Mouse (Mus musculus) hindbrain, embryonic 10.5 days (tissue): ENCODE results near the gene Trmt1l. TPM values are rescaled to one million over a fixed set of nuclear protein-coding genes. Genes with fewer than 3 reads are reported as not detected.

Source experiments
- DNase-seq: peaks from one replicate; pipeline ENCODE4 v3.0.0-alpha.2; 2017; ENCODE audit warnings: low spot score
- H3K27ac ChIP-seq: fragments of 300-500 bp; sonication (generic); 2 replicates; pipeline ENCODE4 v1.5.1; 2016; ENCODE audit warnings: mild to moderate bottlenecking, moderate library complexity
- H3K27me3 ChIP-seq: fragments of 300-500 bp; sonication (generic); 2 replicates; pipeline ENCODE4 v1.6.1; 2016; ENCODE audit warnings: mild to moderate bottlenecking; ENCODE audit not compliant: poor library complexity, insufficient read depth, severe bottlenecking
- H3K36me3 ChIP-seq: fragments of 300-500 bp; sonication (generic); 2 replicates; pipeline ENCODE4 v1.6.1; 2016; ENCODE audit warnings: mild to moderate bottlenecking, moderate library complexity
- H3K4me1 ChIP-seq: fragments of 300-500 bp; sonication (generic); replicated peaks from 2 replicates; pipeline ENCODE4 v1.6.1; 2016; ENCODE audit warnings: mild to moderate bottlenecking
- H3K4me3 ChIP-seq: fragments of 300-500 bp; sonication (generic); 2 replicates; pipeline ENCODE4 v1.5.1; 2016; ENCODE audit warnings: mild to moderate bottlenecking, moderate library complexity
- H3K9me3 ChIP-seq: fragments of 300-500 bp; sonication (generic); 2 replicates; pipeline ENCODE4 v1.6.1; 2016; ENCODE audit warnings: mild to moderate bottlenecking, moderate library complexity
- WGBS: fragments of 180-500 bp; shearing (Covaris S2); methylation state at CpG from one replicate; pipeline ENCODE4 v1.1.7; 2016; 5-methylcytosine and 5-hydroxymethylcytosine counted together
- polyA plus RNA-seq: library from polyadenylated mRNA; unstranded; fragments of >200 nt; fragmentation: Nextera tagmentation; extraction: Ambion mirVana; gene quantifications from 2 replicates; pipeline ENCODE4 v1.2.1, GENCODE M21; 2016

Trmt1l gene
- polyA plus RNA-seq, 1 experiment from 2014 or later: 55.4 TPM

DNA sequence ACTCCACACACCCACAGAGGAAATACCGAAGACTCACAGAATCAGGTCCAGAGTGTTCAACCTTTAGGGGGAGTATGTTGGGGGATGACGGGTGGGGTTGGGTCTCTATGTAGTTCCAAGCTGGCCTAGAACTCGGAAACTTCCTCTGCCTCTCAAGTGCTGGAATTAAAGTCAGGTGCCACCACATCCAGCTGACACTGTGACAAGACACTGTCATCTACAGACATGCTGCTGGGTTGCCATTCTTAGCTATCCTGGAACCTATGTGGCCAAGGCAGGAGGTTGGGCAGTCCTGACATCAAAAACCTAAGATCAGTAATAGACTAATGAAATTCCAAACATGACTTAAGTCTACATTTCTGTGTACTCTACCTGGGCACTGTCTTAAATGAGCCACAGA is 70.0 kb downstream of the Trmt1l start:
- no peak for DNase-seq
- WGBS: 92% methylated on average over 3 of the region's 3 CpGs
- Histone ChIP-seq H3K4me3 (peak overlapping the region; percentile 97; the same call in 1 of the 2 replicates), H3K27me3 (no peaks in the 10 kb centered on the region), H3K27ac (no peak overlapping the region), H3K9me3 (no peaks in the 10 kb centered on the region), H3K4me1 (peaks cover 11% of the 10 kb centered on the region), H3K36me3 (no peaks in the 10 kb centered on the region)

DNA sequence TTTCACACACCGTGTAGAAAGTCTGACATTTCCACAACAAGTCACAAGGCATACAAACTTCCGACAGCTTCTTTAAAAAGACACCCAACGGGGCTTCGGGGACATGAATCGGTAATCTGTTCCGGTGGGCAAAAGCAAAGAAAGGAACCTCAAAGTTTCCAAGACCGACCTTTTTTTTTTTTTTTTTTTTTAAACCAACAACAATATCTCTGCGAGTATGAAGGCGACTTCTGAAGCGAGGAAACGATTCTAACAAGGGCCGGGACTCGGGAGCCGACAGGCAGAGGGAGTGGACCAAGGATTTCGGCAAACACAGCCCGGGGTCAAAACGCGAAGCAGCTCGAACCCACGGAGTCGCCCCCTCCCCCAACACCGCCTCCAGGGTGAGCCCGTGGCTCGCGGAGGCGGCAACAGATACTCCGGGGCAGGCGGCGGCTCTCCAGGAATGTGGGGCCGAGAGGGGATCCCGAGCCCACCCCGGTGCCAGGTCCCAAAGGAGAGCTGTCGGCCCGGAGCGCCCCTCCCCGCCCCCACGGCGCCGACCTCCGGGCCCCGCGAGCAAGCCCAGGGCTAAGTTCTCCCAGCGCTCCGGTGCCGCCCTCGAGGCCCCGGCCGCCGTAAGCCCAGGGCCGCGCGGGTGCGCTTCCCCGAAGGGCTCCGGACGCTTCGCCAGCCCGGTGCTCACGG is 71.6 kb downstream of the Trmt1l start:
- H3K4me1 ChIP-seq: peaks cover 11% of the 10 kb centered on the region
- no peaks in the 10 kb centered on the region for H3K36me3 ChIP-seq
- DNase-seq: peak; percentile 71
- peak overlapping the region; percentile 97 for H3K4me3 ChIP-seq
- under 1% methylated on average over 59 of the region's 59 CpGs for WGBS
- H3K27me3 ChIP-seq: no peaks in the 10 kb centered on the region
- peak overlapping the region; percentile 100 for H3K27ac ChIP-seq
- no peaks in the 10 kb centered on the region for H3K9me3 ChIP-seq

GRCm38 (mm10) chr1:151500531-151501361 is 72.4 kb downstream of the Trmt1l start, which contains the start of gene Rnf2:
Gene Rnf2 (minus strand): TSS chr1:151500955.
- no peaks in the 10 kb centered on the region for H3K9me3 ChIP-seq
- DNase-seq: peak; percentile 93
- peak within 1 kb of the TSS; percentile 100 for H3K27ac ChIP-seq
- H3K4me3 ChIP-seq: peak within 1 kb of the TSS; percentile 97
- peaks cover 11% of the 10 kb centered on the region for H3K4me1 ChIP-seq
- H3K27me3 ChIP-seq: no peaks in the 10 kb centered on the region
- WGBS: under 1% methylated on average over 90 of the region's 90 CpGs
- no peaks in the 10 kb centered on the region for H3K36me3 ChIP-seq

Other genes with a start within 250 kb of the Trmt1l start
- gene Gm47985, start 246.0 kb upstream of the Trmt1l start, polyA plus RNA-seq: 0.20 TPM in 1 of 2 replicates, not detected in the other
- gene Gm8947, start 236.2 kb upstream of the Trmt1l start, polyA plus RNA-seq: 0.10 and 0.25 TPM in 2 replicates
- 0.30 TPM in 1 of 2 replicates, not detected in the other for gene Gm47995, start 230.1 kb upstream of the Trmt1l start, polyA plus RNA-seq
- gene 3110040M04Rik, start 224.4 kb upstream of the Trmt1l start, polyA plus RNA-seq: 0.90 TPM in 1 of 2 replicates, not detected in the other
- 0.33 TPM in 1 of 2 replicates, not detected in the other for gene Gm47996, start 218.4 kb upstream of the Trmt1l start, polyA plus RNA-seq
- 299 and 375 TPM in 2 replicates for gene Ivns1abp, start 84.1 kb upstream of the Trmt1l start, polyA plus RNA-seq
- 17.7 and 22.1 TPM in 2 replicates for gene Swt1, start 87 bp upstream of the Trmt1l start, polyA plus RNA-seq
- gene Rnf2, start 72.4 kb downstream of the Trmt1l start, polyA plus RNA-seq: 102 and 116 TPM in 2 replicates
- gene Fam129a, start 142.6 kb downstream of the Trmt1l start, polyA plus RNA-seq: 0.68 and 0.93 TPM in 2 replicates